Mouse (Mus musculus) kidney, embryonic 16.5 days (tissue): ENCODE results near the gene Asrgl1. TPM values are rescaled to one million over a fixed set of nuclear protein-coding genes. Genes with fewer than 3 reads are reported as not detected.

Experiments
- ATAC-seq: fragments of 200-750 bp; cut with Nextera tagmentation; 2 replicates; pipeline ENCODE4 v1.8.0; 2017; ENCODE audit warnings: moderate TSS enrichment; ENCODE audit not compliant: low FRiP score, low TSS enrichment
- H3K27ac ChIP-seq: fragments of 300-500 bp; sonication (generic); 2 replicates; pipeline ENCODE4 v1.5.1; 2014; ENCODE audit warnings: low read length
- H3K27me3 ChIP-seq: fragments of 300-500 bp; sonication (generic); 2 replicates; pipeline ENCODE4 v1.6.1; 2014; ENCODE audit warnings: low read length, control low read depth, mixed read lengths; ENCODE audit not compliant: insufficient read depth
- H3K36me3 ChIP-seq: fragments of 300-500 bp; sonication (generic); 2 replicates; pipeline ENCODE4 v1.6.1; 2014; ENCODE audit warnings: low read length, control low read depth, mixed read lengths; ENCODE audit not compliant: insufficient read depth
- H3K4me1 ChIP-seq: fragments of 300-500 bp; sonication (generic); 2 replicates; pipeline ENCODE4 v1.6.1; 2014; ENCODE audit warnings: low read length, control low read depth, mixed read lengths; ENCODE audit not compliant: insufficient read depth
- H3K4me2 ChIP-seq: fragments of 300-500 bp; sonication (generic); replicated peaks from 2 replicates; pipeline ENCODE4 v1.6.1; 2014; ENCODE audit warnings: low read depth, low read length
- H3K4me3 ChIP-seq: fragments of 300-500 bp; sonication (generic); 2 replicates; pipeline ENCODE4 v1.5.1; 2014; ENCODE audit warnings: mild to moderate bottlenecking, low read length
- H3K9ac ChIP-seq: fragments of 300-500 bp; sonication (generic); replicated peaks from 2 replicates; pipeline ENCODE4 v1.6.1; 2014; ENCODE audit warnings: low read length
- H3K9me3 ChIP-seq: fragments of 300-500 bp; sonication (generic); 2 replicates; pipeline ENCODE4 v1.6.1; 2016; ENCODE audit warnings: low read length, control low read depth
- WGBS: fragments of 180-500 bp; shearing (Covaris S2); extraction: QIAGEN DNeasy Blood & Tissue Kit; methylation state at CpG from one replicate; pipeline ENCODE4 v1.1.7; 2014; 5-methylcytosine and 5-hydroxymethylcytosine counted together
- polyA plus RNA-seq: library from polyadenylated mRNA; unstranded; fragments of >200 nt; fragmentation: Nextera tagmentation; extraction: Ambion mirVana; gene quantifications from 2 replicates; pipeline ENCODE4 v1.2.1, GENCODE M21; 2015

Gene Asrgl1
- polyA plus RNA-seq, 1 experiment from 2014 or later = 15.1 TPM

DNA sequence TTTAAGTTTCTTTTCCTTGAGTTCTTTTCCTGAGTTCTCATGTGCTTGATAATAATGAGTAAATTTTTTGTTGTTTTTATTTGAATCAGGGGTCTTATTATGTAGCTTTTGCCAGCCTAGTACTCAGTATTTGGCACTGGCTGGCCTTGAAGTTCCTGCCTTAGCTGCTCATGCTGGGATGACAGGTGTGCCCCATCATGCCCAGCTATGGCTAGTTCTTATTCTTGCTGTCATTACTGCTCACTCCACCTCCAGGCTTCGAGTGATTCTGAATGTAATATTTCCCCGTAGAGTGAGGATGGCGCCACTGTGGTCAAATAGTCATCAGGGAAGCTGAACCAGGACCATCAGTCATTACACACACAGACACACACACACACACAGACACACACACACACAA lies 71.6 kb downstream of the Asrgl1 start:
- Histone ChIP-seq H3K36me3 (no peaks in the 10 kb centered on the region), H3K4me2 (no peak overlapping the region), H3K4me3 (no peak overlapping the region), H3K4me1 (peaks cover 14% of the 10 kb centered on the region), H3K27ac (no peak overlapping the region), H3K9me3 (no peaks in the 10 kb centered on the region), H3K9ac (no peak overlapping the region), H3K27me3 (no peaks in the 10 kb centered on the region)
- 93% methylated on average over 3 of the region's 3 CpGs for WGBS
- no peak for ATAC-seq

DNA sequence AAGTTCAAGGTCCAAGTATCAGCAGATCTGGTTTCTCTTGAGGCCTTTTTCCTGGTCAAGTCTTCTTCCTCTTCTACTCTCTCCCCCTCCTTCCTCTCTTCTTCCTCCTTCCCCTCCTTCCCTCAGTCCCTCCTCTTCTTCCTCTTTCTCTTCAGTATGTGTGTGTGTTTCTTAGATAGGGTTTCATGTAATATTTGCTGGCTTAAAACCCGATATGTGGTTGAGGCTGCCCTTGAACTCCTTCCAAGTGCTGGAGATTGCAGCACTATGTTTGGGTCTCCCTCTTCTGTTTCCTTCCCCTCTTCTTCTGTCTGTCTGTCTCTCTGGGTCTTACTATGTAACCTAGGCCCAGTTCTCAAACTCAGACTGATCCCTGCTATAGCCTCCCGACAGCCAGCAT lies 72.6 kb downstream of the Asrgl1 start:
- Histone ChIP-seq H3K9me3 (no peaks in the 10 kb centered on the region), H3K4me2 (no peak overlapping the region), H3K4me3 (no peak overlapping the region), H3K27ac (no peak overlapping the region), H3K36me3 (no peaks in the 10 kb centered on the region), H3K4me1 (peaks cover 14% of the 10 kb centered on the region), H3K9ac (no peak overlapping the region), H3K27me3 (no peaks in the 10 kb centered on the region)
- no peak for ATAC-seq
- 92% methylated on average over 2 of the region's 2 CpGs for WGBS

DNA sequence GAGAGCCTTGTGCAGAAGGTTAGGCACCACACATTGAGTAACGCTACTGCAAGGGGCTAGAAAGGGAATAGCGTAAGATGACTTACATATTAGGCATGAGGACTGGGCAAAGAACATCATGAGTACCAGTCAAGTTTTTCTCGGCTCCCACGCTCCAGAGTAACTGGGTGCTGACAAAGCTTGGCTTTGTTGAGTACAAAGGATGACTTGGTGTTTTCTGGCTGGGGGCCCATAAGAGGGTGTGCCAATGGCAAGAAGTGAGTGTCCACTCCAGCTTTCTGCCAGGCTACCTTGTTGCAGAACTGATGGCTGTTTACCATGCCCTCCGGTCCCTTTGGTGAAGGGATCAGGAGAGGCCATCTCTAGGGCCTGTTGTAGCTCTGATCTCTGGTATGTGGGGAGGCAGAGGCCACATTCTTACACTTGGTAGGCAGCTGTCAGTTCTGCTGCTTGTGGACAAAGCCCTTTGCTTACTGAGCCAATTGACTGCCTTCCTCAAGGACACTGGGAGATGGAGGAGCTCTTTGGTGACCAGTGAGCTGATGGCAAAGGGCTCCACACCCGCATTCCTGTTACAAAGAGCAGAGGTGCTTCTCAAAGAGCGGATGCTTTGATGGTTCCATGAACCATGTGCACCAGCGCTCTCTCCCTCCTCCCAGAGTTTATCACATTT lies 74.1 kb downstream of the Asrgl1 start:
- H3K4me3 ChIP-seq = no peak overlapping the region
- H3K4me1 ChIP-seq = peaks cover 9% of the 10 kb centered on the region
- H3K27me3 ChIP-seq = no peaks in the 10 kb centered on the region
- no peaks in the 10 kb centered on the region for H3K36me3 ChIP-seq
- no peak overlapping the region for H3K27ac ChIP-seq
- no peak overlapping the region for H3K9ac ChIP-seq
- 94% methylated on average over 8 of the region's 8 CpGs for WGBS
- no peaks in the 10 kb centered on the region for H3K9me3 ChIP-seq
- no peak for ATAC-seq
- no peak overlapping the region for H3K4me2 ChIP-seq

DNA sequence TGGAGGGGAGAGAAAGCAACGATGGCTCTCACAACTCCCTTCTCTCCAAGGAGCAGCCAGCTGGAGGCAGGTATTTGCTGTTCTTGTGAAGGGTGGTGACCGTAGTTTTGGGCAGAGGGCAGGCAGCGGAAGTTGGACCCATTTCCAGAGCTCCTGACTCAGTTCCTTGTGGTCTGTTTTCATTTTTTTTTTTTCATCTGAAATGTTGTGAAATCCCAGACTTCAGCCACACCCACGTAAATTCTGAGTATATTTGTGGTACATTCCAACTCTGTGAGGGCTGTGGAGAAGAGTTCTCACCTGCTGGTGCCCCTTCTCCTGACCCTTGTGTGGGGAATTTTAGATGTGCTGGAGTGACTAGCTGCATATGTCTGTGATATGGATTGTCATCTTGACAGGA lies 75.3 kb downstream of the Asrgl1 start:
- Histone ChIP-seq H3K36me3 (no peaks in the 10 kb centered on the region), H3K4me2 (no peak overlapping the region), H3K27me3 (no peaks in the 10 kb centered on the region), H3K4me1 (no peaks in the 10 kb centered on the region), H3K9me3 (no peaks in the 10 kb centered on the region), H3K4me3 (no peak overlapping the region), H3K9ac (no peak overlapping the region), H3K27ac (no peak overlapping the region)
- 63% methylated on average over 4 of the region's 4 CpGs for WGBS
- no peak for ATAC-seq

Other genes starting within 250 kb of the Asrgl1 start
- gene 1810009A15Rik, start 246.8 kb downstream of the Asrgl1 start, polyA plus RNA-seq = 93.0 and 94.3 TPM in 2 replicates
- 1.2 TPM in 1 of 2 replicates, not detected in the other for gene Gm49416, start 246.7 kb downstream of the Asrgl1 start, polyA plus RNA-seq
- gene Ints5, start 242.6 kb downstream of the Asrgl1 start, polyA plus RNA-seq = 49.5 and 53.1 TPM in 2 replicates
- 146 and 151 TPM in 2 replicates for gene Ganab, start 237.6 kb downstream of the Asrgl1 start, polyA plus RNA-seq
- 51.1 and 53.5 TPM in 2 replicates for gene B3gat3, start 215.3 kb downstream of the Asrgl1 start, polyA plus RNA-seq
- gene Rom1, start 206.3 kb downstream of the Asrgl1 start, polyA plus RNA-seq = 4.3 and 4.5 TPM in 2 replicates
- 33.2 and 34.1 TPM in 2 replicates for gene Eml3, start 206.1 kb downstream of the Asrgl1 start, polyA plus RNA-seq
- 179 and 180 TPM in 2 replicates for gene Mta2, start 193.8 kb downstream of the Asrgl1 start, polyA plus RNA-seq
- 36.0 and 38.3 TPM in 2 replicates for gene Tut1, start 181.8 kb downstream of the Asrgl1 start, polyA plus RNA-seq
- gene Eef1g, start 168.6 kb downstream of the Asrgl1 start, polyA plus RNA-seq = 436 and 455 TPM in 2 replicates
- gene Ahnak, start 146.4 kb downstream of the Asrgl1 start, polyA plus RNA-seq = 14.0 and 14.4 TPM in 2 replicates
- gene Scgb1a1, start 47.7 kb downstream of the Asrgl1 start, polyA plus RNA-seq = 0.76 TPM in 1 of 2 replicates, not detected in the other